Mouse (Mus musculus) heart, embryonic 12.5 days (tissue): ENCODE measurements at regions not wholly inside any gene's neighbourhood (a gene's known extent, or its start where the extent isn't known, plus 50 kb on each side); places are given as distances from the start of the nearest gene placed in this dataset.

Experiments used
- ATAC-seq: fragments of 200-750 bp; cut with Nextera tagmentation; 2 replicates; pipeline ENCODE4 v1.8.0; 2017; ENCODE audit warnings: moderate TSS enrichment, moderate library complexity; ENCODE audit not compliant: insufficient number of reproducible peaks, low FRiP score
- H3K27ac ChIP-seq: fragments of 300-500 bp; sonication (generic); 2 replicates; pipeline ENCODE4 v1.5.1; 2016; ENCODE audit warnings: mild to moderate bottlenecking, moderate library complexity; ENCODE audit not compliant: poor library complexity, severe bottlenecking
- H3K27me3 ChIP-seq: fragments of 300-500 bp; sonication (generic); replicated peaks from 2 replicates; pipeline ENCODE4 v1.6.1; 2016; ENCODE audit warnings: mild to moderate bottlenecking, moderate library complexity
- H3K36me3 ChIP-seq: fragments of 300-500 bp; sonication (generic); 2 replicates; pipeline ENCODE4 v1.6.1; 2016; ENCODE audit warnings: mild to moderate bottlenecking, moderate library complexity
- H3K4me1 ChIP-seq: fragments of 300-500 bp; sonication (generic); replicated peaks from 2 replicates; pipeline ENCODE4 v1.6.1; 2016; ENCODE audit warnings: mild to moderate bottlenecking
- H3K4me2 ChIP-seq: fragments of 300-500 bp; sonication (generic); 2 replicates; pipeline ENCODE4 v1.6.1; 2016; ENCODE audit warnings: mild to moderate bottlenecking, moderate library complexity
- H3K4me3 ChIP-seq: fragments of 300-500 bp; sonication (generic); 2 replicates; pipeline ENCODE4 v1.5.1; 2016; ENCODE audit warnings: mild to moderate bottlenecking
- H3K9ac ChIP-seq: fragments of 300-500 bp; sonication (generic); 2 replicates; pipeline ENCODE4 v1.6.1; 2016; ENCODE audit warnings: mild to moderate bottlenecking, moderate library complexity
- H3K9me3 ChIP-seq: fragments of 300-500 bp; sonication (generic); replicated peaks from 2 replicates; pipeline ENCODE4 v1.6.1; 2016; ENCODE audit warnings: mild to moderate bottlenecking, moderate library complexity
- WGBS: fragments of 180-500 bp; shearing (Covaris S2); methylation state at CpG from one replicate; pipeline ENCODE4 v1.1.7; 2016; 5-methylcytosine and 5-hydroxymethylcytosine counted together

DNA sequence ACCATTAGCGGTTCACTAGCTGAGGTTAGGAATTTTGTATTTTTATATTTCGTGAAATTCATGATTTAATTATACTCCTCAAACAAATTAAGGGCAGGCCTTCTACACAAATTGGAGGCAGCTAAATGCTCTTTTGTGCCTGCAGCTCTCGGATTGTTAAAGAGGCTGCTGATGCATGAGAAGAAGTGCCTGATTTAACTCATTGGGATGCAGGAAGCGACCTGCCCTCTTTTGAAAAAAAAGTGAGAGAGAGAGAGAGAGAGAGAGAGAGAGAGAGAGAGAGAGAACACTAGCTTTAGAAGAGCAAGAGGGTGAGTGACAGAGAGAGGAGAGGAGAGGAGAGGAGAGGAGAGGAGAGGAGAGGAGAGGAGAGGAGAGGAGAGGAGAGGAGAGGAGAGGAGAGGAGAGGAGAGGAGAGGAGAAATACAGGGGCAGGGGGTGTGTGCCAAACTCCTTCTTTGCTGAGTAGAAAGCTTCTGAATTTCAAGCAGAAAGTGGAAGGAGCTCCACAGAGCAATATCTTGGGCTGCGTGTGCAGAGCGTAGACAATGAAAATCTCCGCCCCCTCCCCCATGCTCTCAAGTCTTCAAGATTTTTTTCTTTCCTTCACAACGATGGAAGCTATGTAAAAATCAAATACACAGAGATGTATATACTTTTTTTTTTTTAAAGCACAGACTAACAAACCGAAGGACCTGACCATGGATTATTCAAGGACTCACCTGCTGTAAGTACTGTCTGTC is 158.6 kb upstream of the Cypt12 start:
- H3K27me3 ChIP-seq: peaks cover 88% of the 10 kb centered on the region
- ATAC-seq: no peak
- H3K9ac ChIP-seq: no peak overlapping the region
- peaks cover 28% of the 10 kb centered on the region for H3K4me1 ChIP-seq
- WGBS: 6% methylated on average over 9 of the region's 9 CpGs
- H3K4me2 ChIP-seq: no peak overlapping the region
- H3K27ac ChIP-seq: no peak overlapping the region
- H3K4me3 ChIP-seq: no peak overlapping the region
- no peaks in the 10 kb centered on the region for H3K9me3 ChIP-seq
- no peaks in the 10 kb centered on the region for H3K36me3 ChIP-seq

DNA sequence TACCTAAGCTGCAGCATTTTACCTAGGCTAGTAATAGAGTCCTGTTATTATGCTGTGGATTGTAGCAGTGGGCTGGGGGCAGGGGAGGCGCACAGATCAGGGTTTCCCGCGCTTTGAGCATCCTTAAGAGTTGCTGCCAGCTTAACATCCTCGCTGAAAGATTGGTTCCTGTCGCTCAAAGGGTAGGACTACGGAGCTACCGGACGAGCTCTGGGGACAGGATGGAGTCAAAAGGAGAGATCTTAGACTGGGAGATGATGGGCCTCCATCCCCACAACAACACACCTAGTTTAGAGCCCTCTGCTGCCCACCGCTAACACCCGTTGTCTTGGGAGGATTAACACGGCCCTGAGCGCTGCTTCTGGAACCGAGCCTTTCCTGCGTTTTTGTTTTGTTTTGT is 157.9 kb upstream of the Cypt12 start:
- no peak overlapping the region for H3K4me2 ChIP-seq
- no peak for ATAC-seq
- WGBS: under 1% methylated on average over 14 of the region's 14 CpGs

DNA sequence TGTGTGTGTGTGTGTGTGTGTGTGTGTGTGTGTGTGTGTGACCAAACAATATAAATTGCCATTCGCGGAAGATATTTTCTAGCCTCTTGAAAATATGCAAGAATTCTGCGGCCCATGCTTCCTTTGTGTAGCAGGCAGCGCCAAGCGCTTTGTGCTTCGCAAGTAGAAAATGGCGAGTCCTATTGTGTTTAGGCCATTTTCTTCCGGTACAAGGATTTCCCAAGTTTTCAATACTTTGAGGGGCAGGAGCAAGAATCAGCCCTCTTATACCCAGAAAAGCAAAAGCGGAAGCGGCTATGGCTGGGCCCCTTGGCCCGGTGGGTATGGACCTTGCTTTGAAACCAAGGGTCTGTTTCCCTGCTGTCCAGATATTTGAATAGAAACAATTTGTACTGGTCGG is 157.4 kb upstream of the Cypt12 start:
- no peak for ATAC-seq

More for the DNA sequence above, 157.9 kb upstream of the Cypt12 start:
- no peak overlapping the region for H3K4me3 ChIP-seq
- peaks cover 91% of the 10 kb centered on the region for H3K27me3 ChIP-seq
- no peak overlapping the region for H3K27ac ChIP-seq
- H3K9ac ChIP-seq: no peak overlapping the region
- H3K36me3 ChIP-seq: no peaks in the 10 kb centered on the region
- no peaks in the 10 kb centered on the region for H3K9me3 ChIP-seq
- H3K4me1 ChIP-seq: peaks cover 30% of the 10 kb centered on the region

DNA sequence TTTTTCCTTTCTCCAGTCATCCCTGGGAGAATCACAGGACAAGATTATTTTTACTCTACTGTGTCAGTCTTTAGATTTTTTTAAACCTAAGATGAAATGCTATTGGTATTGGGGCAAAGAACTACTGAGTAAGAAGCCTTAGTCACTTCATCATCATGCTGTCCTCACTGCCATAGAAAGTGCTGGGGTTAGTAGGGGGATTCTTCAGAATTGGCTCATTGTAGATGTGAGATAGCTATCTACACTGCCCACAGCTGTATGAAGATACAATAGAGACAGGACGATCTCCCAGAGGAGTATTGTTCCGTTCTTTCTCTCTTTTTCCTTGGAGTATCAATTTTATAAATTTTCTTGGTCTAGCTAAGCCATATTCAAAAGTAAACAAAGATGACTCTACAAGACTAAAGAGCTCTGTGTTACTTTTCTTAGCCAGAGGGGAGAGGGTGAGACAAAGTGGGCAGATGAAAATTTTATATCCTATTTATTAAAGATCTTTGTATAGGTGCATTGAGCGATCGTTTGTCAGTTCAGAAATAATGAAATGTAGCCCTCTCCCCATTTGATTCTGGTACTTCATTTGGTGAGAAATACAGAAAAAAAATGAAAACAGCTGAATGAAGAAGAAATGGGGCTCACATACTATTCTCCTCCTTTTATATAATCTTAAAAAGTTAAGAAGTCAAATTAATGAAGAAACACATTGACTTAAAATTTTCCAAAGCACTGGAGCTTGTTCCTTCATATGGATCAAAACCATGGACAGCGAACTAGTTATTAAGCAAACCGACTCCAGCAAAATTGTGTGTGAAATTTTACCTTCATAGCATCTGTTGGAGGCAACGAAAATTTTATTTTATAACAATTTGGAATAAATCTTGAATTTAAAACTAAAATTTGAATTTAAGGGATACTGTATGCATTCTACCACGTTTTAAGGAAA is 156.6 kb upstream of the Cypt12 start:
- H3K9ac ChIP-seq: no peak overlapping the region
- H3K9me3 ChIP-seq: no peaks in the 10 kb centered on the region
- ATAC-seq: no peak
- H3K27me3 ChIP-seq: peaks cover 91% of the 10 kb centered on the region
- H3K36me3 ChIP-seq: no peaks in the 10 kb centered on the region
- no peak overlapping the region for H3K27ac ChIP-seq
- peaks cover 22% of the 10 kb centered on the region for H3K4me1 ChIP-seq
- no peak overlapping the region for H3K4me3 ChIP-seq
- H3K4me2 ChIP-seq: no peak overlapping the region
- 20% methylated on average over 8 of the region's 8 CpGs for WGBS

More for the DNA sequence above, 157.4 kb upstream of the Cypt12 start:
- Histone ChIP-seq H3K4me3 (no peak overlapping the region), H3K27me3 (peaks cover 91% of the 10 kb centered on the region), H3K4me2 (no peak overlapping the region), H3K9ac (no peak overlapping the region), H3K9me3 (no peaks in the 10 kb centered on the region), H3K36me3 (no peaks in the 10 kb centered on the region), H3K4me1 (peaks cover 30% of the 10 kb centered on the region), H3K27ac (no peak overlapping the region)
- WGBS: 3% methylated on average over 12 of the region's 12 CpGs

DNA sequence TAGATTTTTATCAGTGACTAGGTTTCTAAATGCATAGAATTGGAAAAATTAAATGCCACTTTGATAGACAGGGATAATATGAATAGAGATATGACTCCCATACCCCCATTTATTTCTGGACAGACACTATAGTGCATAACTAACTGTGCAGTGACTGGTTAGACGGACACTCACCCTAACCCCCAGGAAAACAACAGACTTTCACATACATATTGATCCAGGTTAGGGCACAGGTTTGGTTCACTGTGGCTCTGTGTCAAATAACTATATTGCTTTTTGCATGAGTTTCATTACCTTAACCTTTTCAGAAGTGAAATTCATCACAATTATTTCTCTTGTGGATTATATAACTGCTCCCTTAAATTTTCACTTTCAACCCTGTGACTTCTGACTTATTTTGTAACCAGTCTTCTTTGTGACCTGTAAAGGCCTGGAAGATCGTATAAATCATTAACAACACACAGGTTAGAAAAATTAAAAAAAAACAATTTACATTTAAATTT is 155.6 kb upstream of the Cypt12 start:
- Histone ChIP-seq H3K4me1 (peaks cover 15% of the 10 kb centered on the region), H3K4me3 (no peak overlapping the region), H3K27ac (no peak overlapping the region), H3K36me3 (no peaks in the 10 kb centered on the region), H3K9ac (no peak overlapping the region), H3K27me3 (peaks cover 85% of the 10 kb centered on the region), H3K9me3 (no peaks in the 10 kb centered on the region), H3K4me2 (no peak overlapping the region)
- ATAC-seq: no peak
- 41% methylated on average over 2 of the region's 2 CpGs for WGBS

DNA sequence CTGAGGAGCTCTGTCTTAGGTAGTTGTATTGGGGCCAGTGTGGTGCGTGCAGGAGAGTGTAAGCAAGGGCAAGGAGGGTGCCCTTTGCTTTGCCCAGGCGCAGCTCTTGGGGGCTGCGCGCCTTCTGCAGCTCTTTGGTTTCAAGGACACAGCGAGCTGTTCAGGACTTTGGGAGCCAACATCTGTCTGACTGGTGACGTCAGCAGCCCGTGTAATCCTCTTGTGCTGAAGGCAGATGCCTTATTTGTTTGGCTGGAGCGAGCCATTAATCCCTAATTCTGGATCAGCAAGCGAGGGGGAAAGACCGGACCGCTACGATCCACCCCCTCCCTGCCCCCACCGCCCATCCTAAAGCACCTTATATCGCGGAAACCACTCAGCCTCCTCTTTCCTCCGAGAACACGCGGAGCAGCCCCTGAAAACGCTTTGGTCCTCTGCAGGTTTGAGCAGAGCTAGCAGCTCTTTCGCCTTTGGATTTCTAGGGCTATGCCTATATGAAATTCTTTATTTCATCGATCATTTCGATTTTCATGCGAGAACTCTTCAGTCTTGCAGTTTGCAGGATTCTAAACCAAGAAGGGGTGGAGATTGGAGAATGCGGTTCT is 154.5 kb upstream of the Cypt12 start:
- Histone ChIP-seq H3K4me1 (peaks cover 15% of the 10 kb centered on the region), H3K9me3 (no peaks in the 10 kb centered on the region), H3K27me3 (peaks cover 79% of the 10 kb centered on the region), H3K4me3 (peak overlapping the region; percentile 44), H3K36me3 (no peaks in the 10 kb centered on the region), H3K4me2 (peak overlapping the region; percentile 80), H3K9ac (no peak overlapping the region), H3K27ac (no peak overlapping the region)
- WGBS: under 1% methylated on average over 24 of the region's 24 CpGs
- no peak for ATAC-seq

DNA sequence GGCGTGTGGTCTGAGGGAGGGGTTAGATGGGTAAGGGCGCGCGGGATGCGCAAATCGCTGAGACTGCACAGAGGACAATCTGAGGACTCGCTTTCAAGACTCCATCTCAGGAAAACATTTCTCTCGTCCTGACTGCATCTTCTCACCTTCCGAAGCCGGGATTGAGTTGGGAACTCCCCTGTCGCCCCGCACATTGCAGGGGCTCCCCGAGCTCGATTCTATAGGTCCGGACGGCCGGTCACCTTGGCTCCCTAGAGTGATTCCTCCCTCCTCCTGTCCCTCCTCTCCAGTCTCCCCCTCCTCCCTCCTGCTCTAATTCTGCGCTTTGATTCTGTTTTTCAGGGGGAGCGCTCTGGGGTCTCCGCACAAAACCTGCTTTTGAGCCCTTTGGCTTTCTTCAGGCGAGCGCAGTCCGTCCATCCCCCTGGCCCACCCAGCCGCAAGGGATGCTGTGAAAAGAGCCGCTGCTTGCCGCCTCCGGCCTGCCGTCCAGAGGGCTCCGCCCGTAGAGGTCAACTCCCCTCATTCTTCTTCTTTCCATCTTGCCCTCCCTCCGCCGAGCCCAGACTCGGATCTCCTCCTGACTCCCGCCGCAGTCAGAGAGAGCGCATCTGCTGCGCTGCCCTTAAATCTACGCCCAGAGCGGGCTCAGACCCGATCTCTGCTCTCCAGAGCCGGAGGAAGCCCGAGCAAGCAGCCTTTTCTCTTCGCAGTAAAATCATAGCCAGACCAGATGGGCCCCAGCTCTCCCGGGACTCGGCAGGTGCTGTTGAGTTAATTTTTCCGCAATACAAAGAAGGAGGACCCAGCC is 153.8 kb upstream of the Cypt12 start:
- peak overlapping the region; percentile 44 for H3K4me3 ChIP-seq
- peaks cover 15% of the 10 kb centered on the region for H3K4me1 ChIP-seq
- ATAC-seq: no peak
- no peaks in the 10 kb centered on the region for H3K9me3 ChIP-seq
- WGBS: under 1% methylated on average over 46 of the region's 46 CpGs
- H3K4me2 ChIP-seq: peak overlapping the region; percentile 80
- H3K36me3 ChIP-seq: no peaks in the 10 kb centered on the region
- H3K27ac ChIP-seq: no peak overlapping the region
- no peak overlapping the region for H3K9ac ChIP-seq
- H3K27me3 ChIP-seq: peaks cover 72% of the 10 kb centered on the region

DNA sequence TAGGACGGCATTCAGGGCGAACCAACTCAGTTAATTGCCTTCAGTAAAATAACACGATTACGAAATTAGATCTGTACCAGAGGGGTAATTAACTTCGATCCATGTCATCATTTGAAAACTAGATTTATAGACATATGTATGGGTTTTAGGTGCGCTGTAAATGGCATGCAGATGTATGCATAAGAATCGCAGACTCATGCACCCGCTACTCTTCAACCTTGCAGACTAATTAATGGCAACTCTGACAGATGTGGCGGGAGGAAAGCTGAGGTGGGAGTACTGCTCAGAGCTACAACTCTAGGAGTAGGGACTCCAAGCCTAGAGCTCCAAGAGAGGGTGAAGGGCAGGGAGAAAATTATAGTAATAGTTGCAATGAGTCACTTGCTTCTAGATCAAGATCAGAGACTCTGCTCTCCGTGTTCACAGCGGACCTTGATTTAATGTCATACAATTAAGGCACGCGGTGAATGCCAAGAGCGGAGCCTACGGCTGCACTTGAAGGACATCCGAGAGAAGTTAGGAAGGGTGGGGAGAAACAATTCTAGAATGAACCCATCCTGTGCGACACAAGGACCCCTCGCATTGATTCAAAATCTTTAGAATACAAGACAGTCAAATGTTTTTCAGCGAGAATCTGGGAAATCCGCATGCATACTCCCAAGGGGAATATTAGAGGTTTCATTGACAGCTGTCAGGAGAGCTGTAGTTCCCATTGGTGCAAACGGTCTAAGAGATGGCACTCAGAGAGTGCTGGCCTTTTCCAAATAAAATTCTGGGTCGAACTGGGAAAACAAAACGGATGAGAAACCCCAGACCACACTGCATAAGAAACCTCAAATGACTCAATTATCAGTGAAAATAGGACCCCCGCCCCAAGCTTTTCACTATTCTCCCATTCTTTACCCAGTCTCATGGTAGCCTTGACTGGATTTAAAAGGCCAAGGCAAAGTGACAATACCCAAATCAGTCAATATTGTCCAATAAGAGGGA is 152.6 kb upstream of the Cypt12 start:
- Histone ChIP-seq H3K4me1 (peaks cover 15% of the 10 kb centered on the region), H3K27me3 (peaks cover 61% of the 10 kb centered on the region), H3K4me2 (no peak overlapping the region), H3K27ac (no peak overlapping the region), H3K4me3 (no peak overlapping the region), H3K9ac (no peak overlapping the region), H3K9me3 (no peaks in the 10 kb centered on the region), H3K36me3 (no peaks in the 10 kb centered on the region)
- WGBS: 5% methylated on average over 24 of the region's 24 CpGs
- ATAC-seq: no peak

DNA sequence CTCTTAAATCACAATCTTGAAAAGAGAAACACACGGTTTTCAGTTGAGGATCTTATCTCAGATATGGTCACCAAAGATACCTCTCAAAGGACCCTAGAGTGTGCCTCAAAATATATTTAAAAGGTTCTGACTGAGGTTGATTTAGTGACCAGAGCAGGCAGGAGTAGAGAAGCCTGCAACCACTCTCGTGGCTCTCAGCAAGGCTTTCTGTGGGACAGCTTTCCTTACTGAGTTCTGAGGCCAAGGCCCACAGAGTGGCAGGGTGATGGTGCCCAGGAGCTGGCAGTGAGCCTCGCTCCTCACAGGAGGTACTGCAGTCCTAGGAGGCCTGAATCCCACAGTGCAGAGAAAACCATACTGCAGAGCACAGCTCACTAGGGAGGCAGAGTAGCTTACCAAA is 151.4 kb upstream of the Cypt12 start:
- no peak overlapping the region for H3K9ac ChIP-seq
- no peak overlapping the region for H3K4me2 ChIP-seq
- ATAC-seq: no peak
- peaks cover 15% of the 10 kb centered on the region for H3K4me1 ChIP-seq
- H3K36me3 ChIP-seq: no peaks in the 10 kb centered on the region
- no peaks in the 10 kb centered on the region for H3K9me3 ChIP-seq
- H3K4me3 ChIP-seq: no peak overlapping the region
- H3K27ac ChIP-seq: no peak overlapping the region
- 15% methylated on average over 3 of the region's 3 CpGs for WGBS
- peaks cover 50% of the 10 kb centered on the region for H3K27me3 ChIP-seq

DNA sequence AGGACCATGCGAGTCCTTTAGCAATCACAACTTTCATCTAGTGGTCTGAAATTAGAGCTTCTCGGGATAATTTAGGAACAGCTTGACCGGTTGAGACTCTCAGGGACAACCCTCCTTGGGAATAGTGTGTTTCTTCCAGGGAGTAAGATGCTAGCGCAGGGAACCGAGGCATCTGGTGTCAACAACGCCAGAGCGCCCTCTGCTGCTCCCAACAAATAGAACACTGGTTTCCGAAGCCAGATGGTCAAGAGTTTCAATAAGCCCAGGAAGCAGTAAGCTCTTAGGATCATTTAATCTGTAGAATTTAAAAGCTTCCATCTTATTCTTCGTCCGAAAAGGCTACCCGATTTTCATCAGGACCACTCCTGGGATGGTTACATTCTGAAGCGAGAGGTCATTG is 149.8 kb upstream of the Cypt12 start:
- Histone ChIP-seq H3K9me3 (no peaks in the 10 kb centered on the region), H3K27me3 (peaks cover 42% of the 10 kb centered on the region), H3K36me3 (no peaks in the 10 kb centered on the region), H3K27ac (no peak overlapping the region), H3K4me2 (no peak overlapping the region), H3K9ac (no peak overlapping the region), H3K4me3 (no peak overlapping the region), H3K4me1 (peaks cover 15% of the 10 kb centered on the region)
- ATAC-seq: no peak
- WGBS: 5% methylated on average over 12 of the region's 12 CpGs
